Mouse (Mus musculus): ENCODE measurements around the gene Elp1. TPM values are rescaled to one million over a fixed set of nuclear protein-coding genes. Genes with fewer than 3 reads are reported as not detected.

Gene Elp1
- total and polyA plus RNA-seq, 3 experiments = 58.1 to 88.4 (median 58.2) TPM

DNA sequence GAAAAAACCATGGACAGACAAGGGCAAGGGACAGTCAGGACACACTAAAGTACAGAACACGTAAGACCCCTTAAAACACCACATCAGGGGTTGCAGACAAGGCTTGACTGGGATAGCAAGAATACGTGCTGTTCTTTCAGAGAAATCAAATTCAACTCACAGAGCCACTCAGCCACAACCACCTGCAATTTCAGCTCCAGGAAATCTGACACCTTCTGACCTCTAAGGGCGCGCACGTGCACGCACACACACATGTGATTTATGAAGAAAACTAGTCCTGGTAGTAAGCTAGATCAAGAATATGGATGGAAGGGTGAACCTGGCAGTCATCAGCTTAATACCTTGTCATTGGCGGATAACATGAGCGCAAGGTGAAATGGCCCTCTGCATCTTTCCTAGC, 13.0 kb upstream of the Elp1 start:
- TF ChIP-seq GABPA (IDR thresholded peaks at IDR 0.05; ENCODE audit: insufficient replicate concordance, low read depth, low read length) = no peak
- no peak for TF ChIP-seq MXI1 (IDR thresholded peaks at IDR 0.05; ENCODE audit: low read depth, low read length)
- no peak for TF ChIP-seq NRF1 (IDR thresholded peaks at IDR 0.05; ENCODE audit: low read depth, low read length)
- no peak for TF ChIP-seq MYC (IDR thresholded peaks at IDR 0.05; ENCODE audit: low read depth, low read length)
- H3K4me3 ChIP-seq (replicated peaks in 1 of 3; ENCODE audit: low read depth in 2 of 3, low read length in 2 of 3, poor library complexity in 1 of 3) = no peak overlapping the region
- no peak overlapping the region for H3K4me2 ChIP-seq (ENCODE audit: insufficient read depth, low read depth, poor library complexity, severe bottlenecking)
- H3K36me3 ChIP-seq (replicated peaks in 1 of 2; ENCODE audit: control insufficient read depth in 1 of 2, insufficient read depth in 1 of 2, low read length in 1 of 2) = peaks cover 0 to 12% of the 10 kb centered on the region in 2 experiments
- H3K79me2 ChIP-seq (replicated peaks; ENCODE audit: control insufficient read depth, extremely low read depth, insufficient read depth, poor library complexity, severe bottlenecking) = no peaks in the 10 kb centered on the region
- H3K4me1 ChIP-seq (ENCODE audit: control insufficient read depth in 1 of 2, insufficient read depth in 2 of 2) = no peaks in the 10 kb centered on the region
- H3K27me3 ChIP-seq (replicated peaks) = no peaks in the 10 kb centered on the region
- in situ Hi-C loops (cut with MboI; ENCODE audit: low pct_ligation_motif_present, low pct_unique_long_range_greater_than_20kb, low sequenced_read_pairs) = no loop called here
- no peaks in the 10 kb centered on the region for H3K9me3 ChIP-seq (replicated peaks; ENCODE audit: low read length)
- H3K27ac ChIP-seq (ENCODE audit: insufficient read depth, low read depth) = no peak overlapping the region
- DNase-seq (ENCODE audit: extremely low read depth) = no peak
- H3K9ac ChIP-seq (ENCODE audit: insufficient read depth, low read depth) = no peak overlapping the region
- dilution Hi-C loops (cut with MboI; ENCODE audit: extremely low pct_ligation_motif_present, extremely low pct_unique_long_range_greater_than_20kb, low sequenced_read_pairs) = no loop called here

DNA sequence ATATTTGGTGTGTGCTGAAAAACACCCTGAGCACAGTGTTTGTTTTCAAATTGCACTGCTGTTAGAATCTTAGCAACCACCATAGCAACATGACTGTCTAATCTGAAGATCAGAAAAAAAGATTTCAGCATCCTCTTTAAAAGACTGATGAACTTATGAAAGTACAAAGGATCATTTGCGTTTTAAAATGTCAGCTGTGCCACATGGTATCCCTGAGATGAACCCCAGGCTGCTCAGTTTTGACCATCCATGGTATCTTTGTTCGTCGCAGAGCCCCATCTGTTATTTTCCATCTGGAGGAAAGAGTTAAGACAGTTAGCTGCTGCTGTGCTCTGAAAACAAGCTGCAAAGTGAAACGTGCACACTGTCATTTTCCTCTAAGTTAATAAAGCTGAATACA, 10.0 kb upstream of the Elp1 start:
- H3K4me3 ChIP-seq (replicated peaks in 1 of 3; ENCODE audit: low read depth in 2 of 3, low read length in 2 of 3, poor library complexity in 1 of 3) = no peak overlapping the region
- in situ Hi-C loops (cut with MboI; ENCODE audit: low pct_ligation_motif_present, low pct_unique_long_range_greater_than_20kb, low sequenced_read_pairs) = no loop called here
- H3K36me3 ChIP-seq (replicated peaks in 1 of 2; ENCODE audit: control insufficient read depth in 1 of 2, insufficient read depth in 1 of 2, low read length in 1 of 2) = peaks cover 7 to 35% of the 10 kb centered on the region in 2 experiments

DNA sequence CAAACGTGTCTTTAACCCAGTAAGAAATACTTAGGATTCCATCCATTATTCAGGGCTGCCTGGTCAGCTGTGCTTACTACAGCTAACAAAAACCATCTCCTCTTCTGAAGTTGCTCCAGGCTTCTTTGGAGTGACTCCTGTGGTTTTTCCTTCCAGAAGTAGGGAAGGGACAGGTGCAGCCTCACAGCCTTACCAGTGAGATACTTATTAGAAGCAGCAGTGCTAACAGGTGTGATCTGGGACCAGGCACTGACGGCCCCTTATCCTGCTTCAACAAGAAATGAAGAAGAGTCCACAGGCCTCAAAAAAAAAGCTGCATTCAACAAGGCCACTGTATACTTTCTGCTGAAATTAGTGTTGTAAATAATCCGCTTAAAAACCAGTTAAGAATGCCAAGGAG, 9.5 kb upstream of the Elp1 start:
- no peaks in the 10 kb centered on the region for H3K4me1 ChIP-seq (ENCODE audit: control insufficient read depth in 1 of 2, insufficient read depth in 2 of 2)
- H3K79me2 ChIP-seq (replicated peaks; ENCODE audit: control insufficient read depth, extremely low read depth, insufficient read depth, poor library complexity, severe bottlenecking) = no peaks in the 10 kb centered on the region
- no peaks in the 10 kb centered on the region for H3K9me3 ChIP-seq (replicated peaks; ENCODE audit: low read length)
- H3K4me2 ChIP-seq (ENCODE audit: insufficient read depth, low read depth, poor library complexity, severe bottlenecking) = no peak overlapping the region
- dilution Hi-C loops (cut with MboI; ENCODE audit: extremely low pct_ligation_motif_present, extremely low pct_unique_long_range_greater_than_20kb, low sequenced_read_pairs) (no loop called here), in situ Hi-C loops (cut with MboI; ENCODE audit: low pct_ligation_motif_present, low pct_unique_long_range_greater_than_20kb, low sequenced_read_pairs) (no loop called here)
- H3K9ac ChIP-seq (ENCODE audit: insufficient read depth, low read depth) = no peak overlapping the region
- DNase-seq (ENCODE audit: extremely low read depth) = no peak
- H3K27me3 ChIP-seq (replicated peaks) = no peaks in the 10 kb centered on the region
- H3K4me3 ChIP-seq (replicated peaks in 1 of 3; ENCODE audit: low read depth in 2 of 3, low read length in 2 of 3, poor library complexity in 1 of 3) = no peak overlapping the region
- no peak overlapping the region for H3K27ac ChIP-seq (ENCODE audit: insufficient read depth, low read depth)
- H3K36me3 ChIP-seq (replicated peaks in 1 of 2; ENCODE audit: control insufficient read depth in 1 of 2, insufficient read depth in 1 of 2, low read length in 1 of 2) = peaks cover 11 to 40% of the 10 kb centered on the region in 2 experiments
- TF ChIP-seq SIN3A (IDR thresholded peaks at IDR 0.05; ENCODE audit: low read length) (no peak), USF1 (IDR thresholded peaks at IDR 0.05; ENCODE audit: low read depth, low read length) (no peak), KAT2A (IDR thresholded peaks at IDR 0.05; ENCODE audit: insufficient replicate concordance, low read length) (no peak), JUN (IDR thresholded peaks at IDR 0.05; ENCODE audit: insufficient read depth, low read depth, low read length) (no peak), NELFE (IDR thresholded peaks at IDR 0.05; ENCODE audit: low read depth, low read length) (no peak), IRF4 (IDR thresholded peaks at IDR 0.05; ENCODE audit: low read depth, low read length) (no peak), MXI1 (IDR thresholded peaks at IDR 0.05; ENCODE audit: low read depth, low read length) (no peak), NRF1 (IDR thresholded peaks at IDR 0.05; ENCODE audit: low read depth, low read length) (no peak), TBP (conservative IDR thresholded peaks at IDR 0.05; ENCODE audit: low read depth, low read length) (no peak), PAX5 (IDR thresholded peaks at IDR 0.05; ENCODE audit: low read length) (no peak), POLR2A (IDR thresholded peaks at IDR 0.05; ENCODE audit: low read depth, low read length) (no peak), E2F4 (IDR thresholded peaks at IDR 0.05; ENCODE audit: insufficient replicate concordance, low read depth, low read length) (no peak), BHLHE40 (IDR thresholded peaks at IDR 0.05; ENCODE audit: low read depth, low read length) (no peak), ZNF384 (IDR thresholded peaks at IDR 0.05; ENCODE audit: low read depth, low read length) (no peak)

More for the DNA sequence above, 10.0 kb upstream of the Elp1 start:
- Histone ChIP-seq H3K9ac (ENCODE audit: insufficient read depth, low read depth) (no peak overlapping the region), H3K9me3 (replicated peaks; ENCODE audit: low read length) (no peaks in the 10 kb centered on the region), H3K4me2 (ENCODE audit: insufficient read depth, low read depth, poor library complexity, severe bottlenecking) (no peak overlapping the region), H3K79me2 (replicated peaks; ENCODE audit: control insufficient read depth, extremely low read depth, insufficient read depth, poor library complexity, severe bottlenecking) (no peaks in the 10 kb centered on the region), H3K27ac (ENCODE audit: insufficient read depth, low read depth) (no peak overlapping the region), H3K4me1 (ENCODE audit: control insufficient read depth in 1 of 2, insufficient read depth in 2 of 2) (no peaks in the 10 kb centered on the region), H3K27me3 (replicated peaks) (no peaks in the 10 kb centered on the region)
- dilution Hi-C loops (cut with MboI; ENCODE audit: extremely low pct_ligation_motif_present, extremely low pct_unique_long_range_greater_than_20kb, low sequenced_read_pairs) = no loop called here
- no peak for DNase-seq (ENCODE audit: extremely low read depth)
- TF ChIP-seq ZMIZ1 (IDR thresholded peaks at IDR 0.05; ENCODE audit: low read depth, low read length) = no peak

Measured in CH12.LX (cell line).